Comparison of ENCODE assay signal across 21 mouse cellular contexts in genomic region chr10:109358812-109359211, GRCm38 (mm10).
DNase-seq lines count a peak whose midpoint lies in the region; ATAC-seq and TF ChIP-seq lines count a peak whose summit lies in the region.
"Had no signal": no experiment of that assay in that cellular context is flagged by ENCODE, and none has a peak within 500 bp of the region (broad histone marks: within the 10 kb centered on the region; RNA-seq: fewer than 3 reads in every experiment).

No protein-coding gene starts in this region.

- no peak overlapping the region for H3K27ac ChIP-seq in embryonic facial prominence, embryonic 14.5 days (replicated peaks; ENCODE audit: low read depth, low read length)
- no peak overlapping the region for H3K27ac ChIP-seq in embryonic facial prominence, embryonic 10.5 days (replicated peaks)
- H3K27ac ChIP-seq in intestine, embryonic 16.5 days (ENCODE audit: low read length) = no peak overlapping the region
- H3K27ac ChIP-seq in intestine, postnatal 0 days (ENCODE audit: low read depth, low read length) = no peak overlapping the region
- H3K27ac ChIP-seq in midbrain, embryonic 14.5 days (replicated peaks; ENCODE audit: low read depth, low read length) = no peak overlapping the region
- no peak overlapping the region for H3K27ac ChIP-seq in midbrain, embryonic 10.5 days (replicated peaks)
- H3K27ac ChIP-seq in forebrain, embryonic 16.5 days (ENCODE audit: low read length) = no peak overlapping the region
- H3K27ac ChIP-seq: embryonic facial prominence, embryonic 15.5 days; gastrocnemius, adult 2 months; heart, embryonic 10.5 days; hindbrain, embryonic 13.5 days; kidney, embryonic 15.5 days had no signal

- no peak overlapping the region for H3K4me2 ChIP-seq in embryonic facial prominence, embryonic 14.5 days (ENCODE audit: low read depth, low read length)
- H3K4me2 ChIP-seq in intestine, embryonic 16.5 days (ENCODE audit: low read depth, low read length) = no peak overlapping the region
- no peak overlapping the region for H3K4me2 ChIP-seq in intestine, postnatal 0 days (replicated peaks; ENCODE audit: low read depth)
- no peak overlapping the region for H3K4me2 ChIP-seq in midbrain, embryonic 14.5 days (ENCODE audit: low read length)
- H3K4me2 ChIP-seq in forebrain, embryonic 16.5 days (ENCODE audit: low read length) = no peak overlapping the region
- H3K4me2 ChIP-seq: embryonic facial prominence, embryonic 15.5 days; hindbrain, embryonic 13.5 days; kidney, embryonic 15.5 days; liver, embryonic 11.5 days had no signal

- DNase-seq in embryonic facial prominence, embryonic 14.5 days (ENCODE audit: low spot score) = peak; percentile 34
- DNase-seq in embryonic facial prominence, embryonic 10.5 days (ENCODE audit: low spot score) = no peak
- DNase-seq in midbrain, embryonic 14.5 days = peak; percentile 23
- no peak for DNase-seq in midbrain, embryonic 10.5 days (ENCODE audit: low spot score)
- DNase-seq in ovary, postnatal 10 days (ENCODE audit: low spot score) = no peak
- DNase-seq: adrenal gland, adult 2 months; cerebellum, postnatal 10 days; gastrocnemius, adult 2 months; heart, postnatal 14 days; kidney, postnatal 4 days; lung, adult 18-20 months; lung, postnatal 36 days; thymus, postnatal 25 days had no signal

- TF ChIP-seq CTCF in intestine, postnatal 0 days (IDR thresholded peaks at IDR 0.05; ENCODE audit: low read depth) = no peak

- peak; percentile 37; the same call in 1 of the 2 replicates for ATAC-seq in embryonic facial prominence, embryonic 14.5 days (ENCODE audit: low read depth)
- peak; percentile 46; the same call in 1 of the 2 replicates for ATAC-seq in intestine, embryonic 16.5 days
- no peak for ATAC-seq in intestine, postnatal 0 days
- ATAC-seq in midbrain, embryonic 14.5 days (ENCODE audit: low FRiP score, low TSS enrichment) = no peak
- ATAC-seq in forebrain, embryonic 16.5 days = peak; percentile 86

- no peaks in the 10 kb centered on the region for H3K9me3 ChIP-seq in embryonic facial prominence, embryonic 14.5 days (ENCODE audit: control insufficient read depth, low read length)
- H3K9me3 ChIP-seq in embryonic facial prominence, embryonic 10.5 days = no peaks in the 10 kb centered on the region
- no peaks in the 10 kb centered on the region for H3K9me3 ChIP-seq in intestine, embryonic 16.5 days (ENCODE audit: control insufficient read depth, low read length)
- no peaks in the 10 kb centered on the region for H3K9me3 ChIP-seq in intestine, postnatal 0 days (ENCODE audit: control insufficient read depth)
- no peaks in the 10 kb centered on the region for H3K9me3 ChIP-seq in midbrain, embryonic 14.5 days (ENCODE audit: control insufficient read depth, low read length)
- H3K9me3 ChIP-seq in midbrain, embryonic 10.5 days (replicated peaks) = no peaks in the 10 kb centered on the region
- no peaks in the 10 kb centered on the region for H3K9me3 ChIP-seq in forebrain, embryonic 16.5 days (ENCODE audit: control insufficient read depth, low read length)
- H3K9me3 ChIP-seq: embryonic facial prominence, embryonic 15.5 days; heart, embryonic 10.5 days; hindbrain, embryonic 13.5 days; kidney, embryonic 15.5 days had no signal

- WGBS in embryonic facial prominence, embryonic 14.5 days = 70% methylated on average over 6 of the region's 6 CpGs
- WGBS in embryonic facial prominence, embryonic 10.5 days = 86% methylated on average over 6 of the region's 6 CpGs
- 59% methylated on average over 6 of the region's 6 CpGs for WGBS in intestine, embryonic 16.5 days
- WGBS in intestine, postnatal 0 days = 59% methylated on average over 6 of the region's 6 CpGs
- WGBS in midbrain, embryonic 14.5 days = 46% methylated on average over 6 of the region's 6 CpGs
- WGBS in midbrain, embryonic 10.5 days = 86% methylated on average over 6 of the region's 6 CpGs
- WGBS in forebrain, embryonic 16.5 days = 39% methylated on average over 6 of the region's 6 CpGs

- H3K36me3 ChIP-seq in embryonic facial prominence, embryonic 14.5 days (ENCODE audit: control insufficient read depth, insufficient read depth, low read length) = no peaks in the 10 kb centered on the region
- H3K36me3 ChIP-seq in embryonic facial prominence, embryonic 10.5 days (replicated peaks) = no peaks in the 10 kb centered on the region
- H3K36me3 ChIP-seq in intestine, embryonic 16.5 days (ENCODE audit: control insufficient read depth, insufficient read depth, low read length) = no peaks in the 10 kb centered on the region
- no peaks in the 10 kb centered on the region for H3K36me3 ChIP-seq in intestine, postnatal 0 days (ENCODE audit: control insufficient read depth, insufficient read depth)
- no peaks in the 10 kb centered on the region for H3K36me3 ChIP-seq in midbrain, embryonic 14.5 days (ENCODE audit: control insufficient read depth, insufficient read depth, low read length)
- no peaks in the 10 kb centered on the region for H3K36me3 ChIP-seq in midbrain, embryonic 10.5 days
- H3K36me3 ChIP-seq in forebrain, embryonic 16.5 days (ENCODE audit: control insufficient read depth, insufficient read depth) = no peaks in the 10 kb centered on the region
- H3K36me3 ChIP-seq: embryonic facial prominence, embryonic 15.5 days; heart, embryonic 10.5 days; hindbrain, embryonic 13.5 days; kidney, embryonic 15.5 days had no signal

- no peak overlapping the region for H3K9ac ChIP-seq in embryonic facial prominence, embryonic 14.5 days (ENCODE audit: low read depth, low read length)
- H3K9ac ChIP-seq in intestine, embryonic 16.5 days (ENCODE audit: low read depth, low read length) = no peak overlapping the region
- H3K9ac ChIP-seq in intestine, postnatal 0 days (ENCODE audit: low read depth, low read length) = no peak overlapping the region
- H3K9ac ChIP-seq in midbrain, embryonic 14.5 days (replicated peaks; ENCODE audit: low read length) = no peak overlapping the region
- no peak overlapping the region for H3K9ac ChIP-seq in forebrain, embryonic 16.5 days (replicated peaks; ENCODE audit: low read depth, low read length)
- H3K9ac ChIP-seq: embryonic facial prominence, embryonic 15.5 days; hindbrain, embryonic 13.5 days; kidney, embryonic 15.5 days had no signal

- no peaks in the 10 kb centered on the region for H3K27me3 ChIP-seq in embryonic facial prominence, embryonic 14.5 days (replicated peaks; ENCODE audit: control insufficient read depth, insufficient read depth, low read length)
- H3K27me3 ChIP-seq in embryonic facial prominence, embryonic 10.5 days (replicated peaks; ENCODE audit: low read depth, poor library complexity, severe bottlenecking) = no peaks in the 10 kb centered on the region
- H3K27me3 ChIP-seq in intestine, embryonic 16.5 days (replicated peaks; ENCODE audit: control insufficient read depth, insufficient read depth, low read length) = no peaks in the 10 kb centered on the region
- H3K27me3 ChIP-seq in intestine, postnatal 0 days (replicated peaks; ENCODE audit: control insufficient read depth, insufficient read depth, low read length) = no peaks in the 10 kb centered on the region
- no peaks in the 10 kb centered on the region for H3K27me3 ChIP-seq in midbrain, embryonic 14.5 days (ENCODE audit: control insufficient read depth, insufficient read depth, low read length)
- H3K27me3 ChIP-seq in midbrain, embryonic 10.5 days (ENCODE audit: low read depth, poor library complexity, severe bottlenecking) = no peaks in the 10 kb centered on the region
- H3K27me3 ChIP-seq in forebrain, embryonic 16.5 days (replicated peaks; ENCODE audit: control insufficient read depth, insufficient read depth, low read length) = no peaks in the 10 kb centered on the region
- H3K27me3 ChIP-seq: embryonic facial prominence, embryonic 15.5 days; hindbrain, embryonic 13.5 days; kidney, embryonic 15.5 days had no signal

- no peaks in the 10 kb centered on the region for H3K4me1 ChIP-seq in embryonic facial prominence, embryonic 14.5 days (ENCODE audit: control insufficient read depth, insufficient read depth, low read length)
- H3K4me1 ChIP-seq in embryonic facial prominence, embryonic 10.5 days = no peaks in the 10 kb centered on the region
- no peaks in the 10 kb centered on the region for H3K4me1 ChIP-seq in intestine, embryonic 16.5 days (ENCODE audit: control insufficient read depth, insufficient read depth, low read length)
- no peaks in the 10 kb centered on the region for H3K4me1 ChIP-seq in intestine, postnatal 0 days (replicated peaks; ENCODE audit: control insufficient read depth, insufficient read depth, low read length)
- peaks cover 5% of the 10 kb centered on the region; the same call in 1 of the 2 replicates for H3K4me1 ChIP-seq in midbrain, embryonic 14.5 days (ENCODE audit: control insufficient read depth, insufficient read depth, low read length)
- no peaks in the 10 kb centered on the region for H3K4me1 ChIP-seq in midbrain, embryonic 10.5 days
- peaks cover 8% of the 10 kb centered on the region for H3K4me1 ChIP-seq in forebrain, embryonic 16.5 days (replicated peaks; ENCODE audit: control insufficient read depth, insufficient read depth, low read length)
- H3K4me1 ChIP-seq: embryonic facial prominence, embryonic 15.5 days; heart, embryonic 10.5 days; hindbrain, embryonic 13.5 days; kidney, embryonic 15.5 days had no signal

- H3K4me3 ChIP-seq in embryonic facial prominence, embryonic 14.5 days (ENCODE audit: low read depth, low read length) = no peak overlapping the region
- H3K4me3 ChIP-seq in embryonic facial prominence, embryonic 10.5 days = no peak overlapping the region
- H3K4me3 ChIP-seq in intestine, embryonic 16.5 days (ENCODE audit: low read length) = no peak overlapping the region
- H3K4me3 ChIP-seq in intestine, postnatal 0 days (ENCODE audit: low read depth, low read length) = no peak overlapping the region
- H3K4me3 ChIP-seq in midbrain, embryonic 14.5 days (replicated peaks; ENCODE audit: low read depth, low read length) = no peak overlapping the region
- no peak overlapping the region for H3K4me3 ChIP-seq in midbrain, embryonic 10.5 days
- no peak overlapping the region for H3K4me3 ChIP-seq in forebrain, embryonic 16.5 days (replicated peaks; ENCODE audit: low read length)
- H3K4me3 ChIP-seq: embryonic facial prominence, embryonic 15.5 days; gastrocnemius, adult 2 months; heart, embryonic 10.5 days; hindbrain, embryonic 13.5 days; kidney, embryonic 15.5 days had no signal

Comparison
In these comparisons a context has a peak if more than half of its experiments do, and no peak if none do; other contexts are left out.
1. ATAC-seq: peak in embryonic facial prominence, embryonic 14.5 days (single experiment), intestine, embryonic 16.5 days (single experiment) and forebrain, embryonic 16.5 days (single experiment); none in intestine, postnatal 0 days (single experiment) and midbrain, embryonic 14.5 days (single experiment).
2. DNase-seq: peak in embryonic facial prominence, embryonic 14.5 days (single experiment) and midbrain, embryonic 14.5 days (single experiment); none in embryonic facial prominence, embryonic 10.5 days (single experiment), midbrain, embryonic 10.5 days (single experiment) and ovary, postnatal 10 days (single experiment).